Mouse (Mus musculus): ENCODE results near the gene Ctnna3. TPM values are rescaled to one million over a fixed set of nuclear protein-coding genes. Genes with fewer than 3 reads are reported as not detected.

Ctnna3 gene
- polyA plus RNA-seq, 1 experiment from 2014 or later: not detected

- Histone ChIP-seq H3K4me2 (ENCODE audit: low read depth, low read length) (no peak overlapping the region), H3K27ac (ENCODE audit: low read depth) (no peak overlapping the region), H3K4me3 (ENCODE audit: low read depth, low read length) (no peak overlapping the region), H3K36me3 (replicated peaks; ENCODE audit: insufficient read depth, low read length) (no peaks in the 10 kb centered on the region), H3K4me1 (ENCODE audit: insufficient read depth) (no peaks in the 10 kb centered on the region), H3K27me3 (ENCODE audit: insufficient read depth, low read length) (no peaks in the 10 kb centered on the region), H3K9me3 (ENCODE audit: low read length) (no peaks in the 10 kb centered on the region), H3K9ac (replicated peaks) (no peak overlapping the region)
- ATAC-seq (no peak), DNase-seq (no peak)
- 70% methylated on average over 4 of the region's 4 CpGs for WGBS (ENCODE audit: insufficient replicate concordance)
- no peak for TF ChIP-seq EP300 (IDR thresholded peaks at IDR 0.05; ENCODE audit: low read depth)
- TF ChIP-seq CTCF (IDR thresholded peaks at IDR 0.05; ENCODE audit: low read depth): no peak
Measured at GRCm38 (mm10) chr10:64641093-64641492, 1211.2 kb downstream of the Ctnna3 start.

GRCm38 (mm10) chr10:64641576-64641975, 1211.7 kb downstream of the Ctnna3 start:
- Histone ChIP-seq H3K9ac (replicated peaks) (no peak overlapping the region), H3K4me2 (ENCODE audit: low read depth, low read length) (no peak overlapping the region), H3K9me3 (ENCODE audit: low read length) (no peaks in the 10 kb centered on the region), H3K36me3 (replicated peaks; ENCODE audit: insufficient read depth, low read length) (no peaks in the 10 kb centered on the region), H3K27ac (ENCODE audit: low read depth) (no peak overlapping the region), H3K4me3 (ENCODE audit: low read depth, low read length) (no peak overlapping the region), H3K4me1 (ENCODE audit: insufficient read depth) (no peaks in the 10 kb centered on the region), H3K27me3 (ENCODE audit: insufficient read depth, low read length) (no peaks in the 10 kb centered on the region)
- ATAC-seq: no peak
- WGBS (ENCODE audit: insufficient replicate concordance): 56% methylated on average over 8 of the region's 8 CpGs
- no peak for DNase-seq
- no peak for TF ChIP-seq EP300 (IDR thresholded peaks at IDR 0.05; ENCODE audit: low read depth)
- no peak for TF ChIP-seq CTCF (IDR thresholded peaks at IDR 0.05; ENCODE audit: low read depth)

DNA sequence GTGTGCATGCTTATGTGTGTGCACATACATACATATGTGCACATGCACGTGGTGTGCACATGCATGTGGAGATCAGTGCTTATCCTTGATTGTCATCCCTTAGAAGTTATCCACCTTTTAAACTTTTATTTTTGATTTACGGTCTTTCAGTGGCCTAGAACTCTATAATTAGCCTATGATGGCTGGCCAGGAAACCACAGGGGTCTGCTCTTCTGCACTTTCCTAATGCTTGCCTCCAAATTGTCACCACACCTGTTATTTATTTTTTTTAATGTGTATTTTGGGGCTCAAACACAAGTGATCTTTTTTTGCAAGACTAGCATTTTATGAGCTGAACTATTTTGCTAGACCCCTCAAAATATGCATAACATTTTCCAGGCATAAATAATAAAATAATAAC, 1214.1 kb downstream of the Ctnna3 start:
- Histone ChIP-seq H3K27me3 (ENCODE audit: insufficient read depth, low read length) (no peaks in the 10 kb centered on the region), H3K27ac (ENCODE audit: low read depth) (no peak overlapping the region), H3K36me3 (replicated peaks; ENCODE audit: insufficient read depth, low read length) (no peaks in the 10 kb centered on the region), H3K4me1 (ENCODE audit: insufficient read depth) (no peaks in the 10 kb centered on the region), H3K4me2 (ENCODE audit: low read depth, low read length) (no peak overlapping the region), H3K9me3 (ENCODE audit: low read length) (no peaks in the 10 kb centered on the region), H3K4me3 (ENCODE audit: low read depth, low read length) (no peak overlapping the region), H3K9ac (replicated peaks) (no peak overlapping the region)
- 44% methylated on average over 2 of the region's 2 CpGs for WGBS (ENCODE audit: insufficient replicate concordance)
- ATAC-seq (no peak), DNase-seq (no peak)
- TF ChIP-seq CTCF (IDR thresholded peaks at IDR 0.05; ENCODE audit: low read depth): no peak
- TF ChIP-seq EP300 (IDR thresholded peaks at IDR 0.05; ENCODE audit: low read depth): no peak

- no peaks in the 10 kb centered on the region for H3K9me3 ChIP-seq (ENCODE audit: low read length)
- no peaks in the 10 kb centered on the region for H3K36me3 ChIP-seq (replicated peaks; ENCODE audit: insufficient read depth, low read length)
- H3K9ac ChIP-seq (replicated peaks): no peak overlapping the region
- no peak overlapping the region for H3K27ac ChIP-seq (ENCODE audit: low read depth)
- H3K4me1 ChIP-seq (ENCODE audit: insufficient read depth): no peaks in the 10 kb centered on the region
- TF ChIP-seq EP300 (IDR thresholded peaks at IDR 0.05; ENCODE audit: low read depth): no peak
- 67% methylated on average over 4 of the region's 4 CpGs for WGBS (ENCODE audit: insufficient replicate concordance)
- H3K4me3 ChIP-seq (ENCODE audit: low read depth, low read length): no peak overlapping the region
- DNase-seq (no peak), ATAC-seq (no peak)
- no peak overlapping the region for H3K4me2 ChIP-seq (ENCODE audit: low read depth, low read length)
- no peaks in the 10 kb centered on the region for H3K27me3 ChIP-seq (ENCODE audit: insufficient read depth, low read length)
Measured at GRCm38 (mm10) chr10:64661190-64661589, 1231.3 kb downstream of the Ctnna3 start.

GRCm38 (mm10) chr10:64671469-64671868, 1241.6 kb downstream of the Ctnna3 start:
- no peaks in the 10 kb centered on the region; the same call in 1 of the 2 replicates for H3K9me3 ChIP-seq (ENCODE audit: low read length)
- 49% methylated on average over 2 of the region's 2 CpGs for WGBS (ENCODE audit: insufficient replicate concordance)
- no peak for DNase-seq
- H3K27ac ChIP-seq (ENCODE audit: low read depth): no peak overlapping the region
- H3K27me3 ChIP-seq (ENCODE audit: insufficient read depth, low read length): no peaks in the 10 kb centered on the region
- H3K36me3 ChIP-seq (replicated peaks; ENCODE audit: insufficient read depth, low read length): no peaks in the 10 kb centered on the region
- H3K4me1 ChIP-seq (ENCODE audit: insufficient read depth): no peaks in the 10 kb centered on the region
- TF ChIP-seq EP300 (IDR thresholded peaks at IDR 0.05; ENCODE audit: low read depth) (no peak), CTCF (IDR thresholded peaks at IDR 0.05; ENCODE audit: low read depth) (no peak)
- no peak overlapping the region for H3K4me2 ChIP-seq (ENCODE audit: low read depth, low read length)
- no peak for ATAC-seq
- H3K9ac ChIP-seq (replicated peaks): no peak overlapping the region
- no peak overlapping the region for H3K4me3 ChIP-seq (ENCODE audit: low read depth, low read length)

- TF ChIP-seq EP300 (IDR thresholded peaks at IDR 0.05; ENCODE audit: low read depth): no peak
- no peak for TF ChIP-seq CTCF (IDR thresholded peaks at IDR 0.05; ENCODE audit: low read depth)
- H3K4me1 ChIP-seq (ENCODE audit: insufficient read depth): no peaks in the 10 kb centered on the region
- 88% methylated on average over 3 of the region's 3 CpGs for WGBS (ENCODE audit: insufficient replicate concordance)
- no peaks in the 10 kb centered on the region for H3K36me3 ChIP-seq (replicated peaks; ENCODE audit: insufficient read depth, low read length)
- H3K27me3 ChIP-seq (ENCODE audit: insufficient read depth, low read length): no peaks in the 10 kb centered on the region
- ATAC-seq (no peak), DNase-seq (no peak)
- H3K27ac ChIP-seq (ENCODE audit: low read depth): no peak overlapping the region
- H3K4me2 ChIP-seq (ENCODE audit: low read depth, low read length): no peak overlapping the region
- H3K9ac ChIP-seq (replicated peaks): no peak overlapping the region
- no peaks in the 10 kb centered on the region; the same call in 1 of the 2 replicates for H3K9me3 ChIP-seq (ENCODE audit: low read length)
- H3K4me3 ChIP-seq (ENCODE audit: low read depth, low read length): no peak overlapping the region
Measured at GRCm38 (mm10) chr10:64675796-64676195, 1245.9 kb downstream of the Ctnna3 start.

- H3K4me3 ChIP-seq (ENCODE audit: low read depth, low read length): no peak overlapping the region
- WGBS (ENCODE audit: insufficient replicate concordance): 72% methylated on average over 2 of the region's 2 CpGs
- no peaks in the 10 kb centered on the region; the same call in 1 of the 2 replicates for H3K9me3 ChIP-seq (ENCODE audit: low read length)
- no peaks in the 10 kb centered on the region for H3K4me1 ChIP-seq (ENCODE audit: insufficient read depth)
- no peak overlapping the region for H3K27ac ChIP-seq (ENCODE audit: low read depth)
- no peak for ATAC-seq
- no peak overlapping the region for H3K4me2 ChIP-seq (ENCODE audit: low read depth, low read length)
- H3K36me3 ChIP-seq (replicated peaks; ENCODE audit: insufficient read depth, low read length): no peaks in the 10 kb centered on the region
- no peaks in the 10 kb centered on the region for H3K27me3 ChIP-seq (ENCODE audit: insufficient read depth, low read length)
- H3K9ac ChIP-seq (replicated peaks): no peak overlapping the region
- DNase-seq: no peak
- no peak for TF ChIP-seq CTCF (IDR thresholded peaks at IDR 0.05; ENCODE audit: low read depth)
- TF ChIP-seq EP300 (IDR thresholded peaks at IDR 0.05; ENCODE audit: low read depth): no peak
Measured at GRCm38 (mm10) chr10:64710017-64710416, 1280.1 kb downstream of the Ctnna3 start.

Measured in liver, postnatal 0 days (tissue).